Mouse (Mus musculus): Measurements from ENCODE around the gene Gm11549. TPM values are rescaled to one million over a fixed set of nuclear protein-coding genes. Genes with fewer than 3 reads are reported as not detected.

Gm11549 gene
- polyA plus RNA-seq, 1 experiment from 2014 or later: 1.0 TPM

DNA sequence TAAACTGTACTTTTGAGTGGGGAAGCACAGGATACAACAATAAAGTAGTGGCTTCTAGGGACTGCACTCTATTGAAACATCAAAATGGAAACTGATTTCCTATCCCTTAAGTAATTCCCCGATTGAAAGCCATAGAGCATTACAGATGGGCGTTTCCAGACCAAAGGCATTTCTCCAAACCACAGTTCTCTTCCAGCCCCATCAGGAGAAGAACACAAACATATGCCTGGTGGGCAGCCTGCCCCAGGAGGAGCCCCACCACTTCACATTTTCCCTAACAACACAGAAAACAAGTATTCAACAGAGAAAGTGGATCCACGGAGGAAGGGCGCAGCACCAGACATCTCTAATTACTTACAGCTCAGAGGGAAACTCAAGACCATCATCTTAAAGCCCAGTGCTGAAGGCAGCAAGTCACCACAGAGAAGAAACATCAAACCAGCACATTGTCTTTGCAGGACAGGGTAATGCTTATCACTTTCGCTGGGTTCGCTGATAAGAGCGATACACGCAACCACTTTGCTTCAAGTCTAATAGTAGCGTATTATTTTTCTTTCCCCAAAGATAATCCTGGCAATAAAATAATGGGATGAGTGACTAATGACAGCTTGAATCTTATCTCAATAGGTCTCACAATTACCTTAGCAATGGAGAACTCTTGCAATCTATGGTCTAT is 28.8 kb downstream of the Gm11549 start:
- H3K36me3 ChIP-seq: no peaks in the 10 kb centered on the region
- no peak overlapping the region for H3K9ac ChIP-seq (replicated peaks)
- H3K4me2 ChIP-seq: no peak overlapping the region
- no peaks in the 10 kb centered on the region for H3K9me3 ChIP-seq (replicated peaks)
- ATAC-seq (ENCODE audit: low FRiP score): no peak
- no peaks in the 10 kb centered on the region for H3K27me3 ChIP-seq (replicated peaks)
- peaks cover 11% of the 10 kb centered on the region for H3K4me1 ChIP-seq
- WGBS: 86% methylated on average over 9 of the region's 9 CpGs
- no peak overlapping the region for H3K4me3 ChIP-seq (replicated peaks)
- no peak overlapping the region for H3K27ac ChIP-seq (replicated peaks)

DNA sequence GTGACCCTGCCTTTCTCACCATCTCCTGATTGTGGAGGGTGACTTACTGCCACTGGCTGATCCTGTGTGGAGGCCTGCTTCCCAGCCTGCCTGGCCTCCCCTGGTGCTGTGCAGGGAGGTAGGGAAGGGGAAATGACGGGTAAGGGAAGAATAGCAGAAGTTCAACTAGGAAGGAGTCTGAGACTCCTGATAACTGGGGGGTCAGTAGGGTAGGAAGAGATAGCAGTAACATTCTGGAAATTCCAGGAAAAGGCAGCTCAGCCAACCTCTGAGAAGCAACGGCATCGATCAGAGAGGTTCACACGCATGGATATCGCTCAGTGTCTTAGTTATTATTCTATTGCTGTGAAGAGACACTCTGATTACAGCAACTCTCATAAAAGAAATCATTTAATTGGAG is 30.1 kb downstream of the Gm11549 start:
- H3K27ac ChIP-seq (replicated peaks): no peak overlapping the region
- peaks cover 9% of the 10 kb centered on the region for H3K4me1 ChIP-seq
- 94% methylated on average over 5 of the region's 5 CpGs for WGBS
- no peak overlapping the region for H3K4me3 ChIP-seq (replicated peaks)
- no peaks in the 10 kb centered on the region for H3K27me3 ChIP-seq (replicated peaks)
- H3K36me3 ChIP-seq: no peaks in the 10 kb centered on the region
- no peaks in the 10 kb centered on the region for H3K9me3 ChIP-seq (replicated peaks)
- no peak for ATAC-seq (ENCODE audit: low FRiP score)
- no peak overlapping the region for H3K9ac ChIP-seq (replicated peaks)
- no peak overlapping the region for H3K4me2 ChIP-seq

- ATAC-seq (ENCODE audit: low FRiP score): no peak
- WGBS: 90% methylated on average over 1 of the region's 1 CpGs
- Histone ChIP-seq H3K27me3 (replicated peaks) (no peaks in the 10 kb centered on the region), H3K4me3 (replicated peaks) (no peak overlapping the region), H3K27ac (replicated peaks) (no peak overlapping the region), H3K4me1 (0 out of 2 replicates have a peak, but pooled peaks cover 3% of the 10 kb centered on the region), H3K36me3 (no peaks in the 10 kb centered on the region), H3K4me2 (no peak overlapping the region), H3K9ac (replicated peaks) (no peak overlapping the region), H3K9me3 (replicated peaks) (no peaks in the 10 kb centered on the region)
These were observed 32.1 kb downstream of the Gm11549 start for GRCm38 (mm10) chr3:36489590-36489910.

- Histone ChIP-seq H3K36me3 (no peaks in the 10 kb centered on the region), H3K27ac (replicated peaks) (no peak overlapping the region), H3K4me2 (no peak overlapping the region), H3K4me1 (0 out of 2 replicates have a peak, but pooled peaks cover 3% of the 10 kb centered on the region), H3K9ac (replicated peaks) (no peak overlapping the region), H3K9me3 (replicated peaks) (no peaks in the 10 kb centered on the region), H3K27me3 (replicated peaks) (no peaks in the 10 kb centered on the region), H3K4me3 (replicated peaks) (no peak overlapping the region)
- WGBS: 87% methylated on average over 6 of the region's 6 CpGs
- ATAC-seq (ENCODE audit: low FRiP score): no peak
These were observed 32.6 kb downstream of the Gm11549 start for GRCm38 (mm10) chr3:36488899-36489589.

- H3K4me3 ChIP-seq (replicated peaks): no peak overlapping the region
- ATAC-seq (ENCODE audit: low FRiP score): no peak
- no peaks in the 10 kb centered on the region for H3K4me1 ChIP-seq
- H3K9ac ChIP-seq (replicated peaks): no peak overlapping the region
- no peaks in the 10 kb centered on the region for H3K9me3 ChIP-seq (replicated peaks)
- H3K4me2 ChIP-seq: no peak overlapping the region
- no peak overlapping the region for H3K27ac ChIP-seq (replicated peaks)
- WGBS: 65% methylated on average over 1 of the region's 1 CpGs
- no peaks in the 10 kb centered on the region for H3K36me3 ChIP-seq
- H3K27me3 ChIP-seq (replicated peaks): no peaks in the 10 kb centered on the region
These were observed 33.2 kb downstream of the Gm11549 start for GRCm38 (mm10) chr3:36488367-36488766.

GRCm38 (mm10) chr3:36486881-36487280 is 34.7 kb downstream of the Gm11549 start:
- H3K9me3 ChIP-seq (replicated peaks): no peaks in the 10 kb centered on the region
- peaks cover 6% of the 10 kb centered on the region for H3K4me1 ChIP-seq
- no peak overlapping the region for H3K27ac ChIP-seq (replicated peaks)
- WGBS: 94% methylated on average over 6 of the region's 6 CpGs
- H3K27me3 ChIP-seq (replicated peaks): no peaks in the 10 kb centered on the region
- H3K4me3 ChIP-seq (replicated peaks): no peak overlapping the region
- ATAC-seq (ENCODE audit: low FRiP score): no peak
- H3K36me3 ChIP-seq: no peaks in the 10 kb centered on the region
- no peak overlapping the region for H3K9ac ChIP-seq (replicated peaks)
- no peak overlapping the region for H3K4me2 ChIP-seq

- no peak for ATAC-seq (ENCODE audit: low FRiP score)
- no peak overlapping the region for H3K4me2 ChIP-seq
- no peak overlapping the region for H3K9ac ChIP-seq (replicated peaks)
- no peaks in the 10 kb centered on the region for H3K27me3 ChIP-seq (replicated peaks)
- H3K9me3 ChIP-seq (replicated peaks): no peaks in the 10 kb centered on the region
- no peak overlapping the region for H3K27ac ChIP-seq (replicated peaks)
- H3K4me3 ChIP-seq (replicated peaks): no peak overlapping the region
- no peaks in the 10 kb centered on the region for H3K36me3 ChIP-seq
- H3K4me1 ChIP-seq: peaks cover 8% of the 10 kb centered on the region
- WGBS: 65% methylated on average over 6 of the region's 6 CpGs
These were observed 35.4 kb downstream of the Gm11549 start for GRCm38 (mm10) chr3:36486176-36486575.

DNA sequence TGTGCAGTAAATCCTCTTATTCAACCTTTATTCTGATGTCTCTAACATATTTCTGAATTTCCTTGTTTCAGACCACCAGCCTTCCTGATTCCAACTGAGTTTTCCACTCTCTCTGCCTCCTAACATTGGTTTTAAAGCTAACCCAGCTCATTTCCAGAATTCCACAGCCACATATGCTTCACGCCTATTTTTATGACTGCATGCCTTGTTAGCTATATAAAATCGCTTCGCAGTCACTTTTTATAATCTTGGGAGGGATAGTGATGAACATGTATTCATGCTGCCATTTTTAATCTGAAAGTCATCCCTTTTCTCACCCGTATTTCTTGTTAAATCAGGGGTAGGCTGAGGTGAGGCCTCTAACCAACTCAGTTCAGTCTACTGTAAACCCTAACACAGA is 37.3 kb downstream of the Gm11549 start:
- ATAC-seq (ENCODE audit: low FRiP score): no peak

DNA sequence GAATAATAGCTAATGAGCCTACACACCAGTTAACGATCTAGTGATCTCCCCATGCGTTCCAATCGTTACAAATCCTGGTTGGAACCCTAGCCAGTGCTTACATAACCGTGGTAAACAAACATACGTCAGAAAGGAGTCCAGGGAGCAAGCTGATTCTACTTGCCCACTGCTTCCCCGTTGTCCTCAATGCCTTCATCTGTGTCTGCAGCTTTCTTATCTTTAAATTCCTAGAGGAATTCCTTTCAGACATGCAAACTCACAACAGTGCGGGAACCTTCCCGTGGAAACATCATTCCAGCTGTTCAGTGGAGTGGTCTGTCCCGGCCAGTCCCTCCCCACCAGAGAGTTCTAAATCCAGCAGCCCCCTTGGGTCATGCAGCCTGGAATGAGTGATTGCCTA is 38.7 kb downstream of the Gm11549 start:
- WGBS: 51% methylated on average over 9 of the region's 9 CpGs
- ATAC-seq (ENCODE audit: low FRiP score): no peak
- H3K36me3 ChIP-seq: no peaks in the 10 kb centered on the region
- no peak overlapping the region for H3K9ac ChIP-seq (replicated peaks)
- no peaks in the 10 kb centered on the region for H3K27me3 ChIP-seq (replicated peaks)
- no peak overlapping the region for H3K4me3 ChIP-seq (replicated peaks)
- peaks cover 8% of the 10 kb centered on the region for H3K4me1 ChIP-seq
- H3K4me2 ChIP-seq: no peak overlapping the region
- no peak overlapping the region for H3K27ac ChIP-seq (replicated peaks)
- no peaks in the 10 kb centered on the region for H3K9me3 ChIP-seq (replicated peaks)

More for the DNA sequence above, 37.3 kb downstream of the Gm11549 start:
- WGBS: 81% methylated on average over 4 of the region's 4 CpGs
- Histone ChIP-seq H3K27ac (replicated peaks) (no peak overlapping the region), H3K4me3 (replicated peaks) (no peak overlapping the region), H3K9me3 (replicated peaks) (no peaks in the 10 kb centered on the region), H3K27me3 (replicated peaks) (no peaks in the 10 kb centered on the region), H3K4me2 (no peak overlapping the region), H3K36me3 (no peaks in the 10 kb centered on the region), H3K4me1 (peaks cover 8% of the 10 kb centered on the region), H3K9ac (replicated peaks) (no peak overlapping the region)

DNA sequence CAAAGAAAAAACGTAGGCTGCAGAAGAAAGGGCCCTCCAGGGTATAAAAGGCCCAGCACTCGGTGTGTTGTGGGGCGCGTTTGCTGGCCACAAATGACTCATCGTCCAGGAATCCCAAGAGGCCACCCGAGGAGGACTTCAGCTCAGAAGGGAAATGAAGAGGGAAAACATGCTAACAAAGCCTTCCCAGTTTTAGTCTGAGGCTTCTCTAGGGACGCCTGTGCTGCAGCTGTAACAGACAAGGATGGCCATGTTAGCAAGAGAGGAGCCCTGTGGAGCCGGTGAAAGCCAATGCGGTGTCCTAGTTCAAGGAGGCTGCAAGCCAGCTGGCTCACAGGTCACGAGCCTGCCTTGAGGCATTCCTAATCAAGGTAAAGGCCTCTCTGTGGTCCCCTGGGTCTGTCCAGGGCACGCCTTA is 39.8 kb downstream of the Gm11549 start:
- Histone ChIP-seq H3K27me3 (replicated peaks) (no peaks in the 10 kb centered on the region), H3K9me3 (replicated peaks) (no peaks in the 10 kb centered on the region), H3K27ac (replicated peaks) (peak overlapping the region; percentile 54; the same call in 1 of the 2 replicates), H3K4me1 (peaks cover 9% of the 10 kb centered on the region), H3K4me3 (replicated peaks) (no peak overlapping the region), H3K4me2 (peak overlapping the region; percentile 19), H3K9ac (replicated peaks) (no peak overlapping the region), H3K36me3 (no peaks in the 10 kb centered on the region)
- 8% methylated on average over 11 of the region's 11 CpGs for WGBS
- ATAC-seq (ENCODE audit: low FRiP score): no peak; the same call in 1 of the 2 replicates

DNA sequence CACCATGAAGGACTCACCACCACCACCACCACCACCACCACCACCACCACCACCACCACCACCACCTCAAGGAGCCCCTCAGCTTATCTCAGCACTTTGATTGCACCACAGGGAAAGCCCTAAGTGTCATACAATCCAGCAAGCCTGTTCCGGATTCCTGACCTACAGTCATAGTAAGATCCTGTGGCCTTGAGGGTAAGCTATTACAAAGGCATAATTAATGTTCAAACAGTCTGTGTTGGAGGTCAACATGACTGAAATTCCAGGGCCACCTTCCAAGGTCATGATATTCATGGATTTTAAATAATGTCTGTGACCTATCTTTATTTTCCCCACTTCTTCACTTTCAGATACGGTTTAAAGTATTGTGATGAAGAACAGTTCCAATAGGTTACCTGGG is 41.1 kb downstream of the Gm11549 start:
- peaks cover 20% of the 10 kb centered on the region for H3K4me1 ChIP-seq
- H3K9ac ChIP-seq (replicated peaks): no peak overlapping the region
- no peaks in the 10 kb centered on the region for H3K36me3 ChIP-seq
- H3K27me3 ChIP-seq (replicated peaks): no peaks in the 10 kb centered on the region
- no peak overlapping the region for H3K4me3 ChIP-seq (replicated peaks)
- no peaks in the 10 kb centered on the region for H3K9me3 ChIP-seq (replicated peaks)
- WGBS: 80% methylated on average over 2 of the region's 2 CpGs
- no peak for ATAC-seq (ENCODE audit: low FRiP score)
- no peak overlapping the region for H3K4me2 ChIP-seq
- no peak overlapping the region for H3K27ac ChIP-seq (replicated peaks)

GRCm38 (mm10) chr3:36478776-36479175 is 42.8 kb downstream of the Gm11549 start:
- 56% methylated on average over 8 of the region's 8 CpGs for WGBS
- no peak for ATAC-seq (ENCODE audit: low FRiP score)

More at GRCm38 (mm10) chr3:36478776-36479175, 42.8 kb downstream of the Gm11549 start:
- no peak overlapping the region for H3K27ac ChIP-seq (replicated peaks)
- no peaks in the 10 kb centered on the region for H3K9me3 ChIP-seq (replicated peaks)
- no peaks in the 10 kb centered on the region for H3K36me3 ChIP-seq
- no peak overlapping the region for H3K9ac ChIP-seq (replicated peaks)
- no peak overlapping the region for H3K4me2 ChIP-seq
- no peaks in the 10 kb centered on the region for H3K27me3 ChIP-seq (replicated peaks)
- H3K4me1 ChIP-seq: peaks cover 24% of the 10 kb centered on the region
- no peak overlapping the region for H3K4me3 ChIP-seq (replicated peaks)

All from neural tube, embryonic 15.5 days (tissue).